Mouse (Mus musculus) forebrain, embryonic 14.5 days (tissue): ENCODE data around the gene Morn2. TPM values are rescaled to one million over a fixed set of nuclear protein-coding genes. Genes with fewer than 3 reads are reported as not detected.

Experiments used
- ATAC-seq: fragments of 200-750 bp; cut with Nextera tagmentation; 2 replicates; pipeline ENCODE4 v1.8.0; 2017; ENCODE audit warnings: mild to moderate bottlenecking, moderate library complexity
- DNase-seq: peaks from one replicate; pipeline ENCODE4 v3.0.0-alpha.2; 2015; ENCODE audit warnings: low spot score
- H3K27ac ChIP-seq: fragments of 300-500 bp; sonication (generic); 2 replicates; pipeline ENCODE4 v1.5.1; 2014; ENCODE audit warnings: low read depth, mild to moderate bottlenecking, control low read depth, low read length, moderate library complexity
- H3K27me3 ChIP-seq: fragments of 300-500 bp; sonication (generic); replicated peaks from 2 replicates; pipeline ENCODE4 v1.6.1; 2014; ENCODE audit warnings: low read length, control low read depth, mixed read lengths; ENCODE audit not compliant: control insufficient read depth, insufficient read depth
- H3K36me3 ChIP-seq: fragments of 300-500 bp; sonication (generic); 2 replicates; pipeline ENCODE4 v1.6.1; 2014; ENCODE audit warnings: low read length, control low read depth; ENCODE audit not compliant: control insufficient read depth, insufficient read depth
- H3K4me1 ChIP-seq: fragments of 300-500 bp; sonication (generic); 2 replicates; pipeline ENCODE4 v1.6.1; 2014; ENCODE audit warnings: antibody characterized with exemption, low read length, control low read depth; ENCODE audit not compliant: control insufficient read depth, insufficient read depth
- H3K4me2 ChIP-seq: fragments of 300-500 bp; sonication (generic); 2 replicates; pipeline ENCODE4 v1.6.1; 2014; ENCODE audit warnings: mild to moderate bottlenecking, control low read depth, low read length
- H3K4me3 ChIP-seq: fragments of 300-500 bp; sonication (generic); 2 replicates; pipeline ENCODE4 v1.5.1; 2014; ENCODE audit warnings: low read depth, low read length, control low read depth
- H3K9ac ChIP-seq: fragments of 300-500 bp; sonication (generic); 2 replicates; pipeline ENCODE4 v1.6.1; 2014; ENCODE audit warnings: mild to moderate bottlenecking, low read length, control low read depth, moderate library complexity
- H3K9me3 ChIP-seq: fragments of 300-500 bp; sonication (generic); replicated peaks from 2 replicates; pipeline ENCODE4 v1.6.1; 2016; ENCODE audit warnings: low read length, control low read depth, mixed read lengths; ENCODE audit not compliant: control insufficient read depth
- WGBS: fragments of 180-500 bp; shearing (Covaris S2); extraction: QIAGEN DNeasy Blood & Tissue Kit; methylation state at CpG from one replicate; pipeline ENCODE4 v1.1.7; 2014; 5-methylcytosine and 5-hydroxymethylcytosine counted together
- polyA plus RNA-seq: library from polyadenylated mRNA; unstranded; fragments of >200 nt; fragmentation: Nextera tagmentation; extraction: Ambion mirVana; gene quantifications from 2 replicates; pipeline ENCODE4 v1.2.1, GENCODE M21; 2014

The Morn2 gene
- polyA plus RNA-seq, 1 experiment from 2014 or later, result 52.7 TPM

- H3K27ac ChIP-seq, result no peak overlapping the region
- no peak overlapping the region for H3K4me2 ChIP-seq
- no peaks in the 10 kb centered on the region for H3K4me1 ChIP-seq
- H3K9ac ChIP-seq, result no peak overlapping the region
- no peaks in the 10 kb centered on the region for H3K36me3 ChIP-seq
- WGBS, result 83% methylated on average over 4 of the region's 4 CpGs
- no peaks in the 10 kb centered on the region for H3K9me3 ChIP-seq
- no peaks in the 10 kb centered on the region for H3K27me3 ChIP-seq
- ATAC-seq (no peak), DNase-seq (no peak)
- no peak overlapping the region for H3K4me3 ChIP-seq
Measured at GRCm38 (mm10) chr17:80345277-80345676, 55.3 kb downstream of the Morn2 start.

- H3K4me1 ChIP-seq, result no peaks in the 10 kb centered on the region
- H3K4me2 ChIP-seq, result no peak overlapping the region
- H3K27me3 ChIP-seq, result no peaks in the 10 kb centered on the region
- 25% methylated on average over 11 of the region's 11 CpGs for WGBS
- H3K4me3 ChIP-seq, result no peak overlapping the region
- DNase-seq, result no peak
- no peak for ATAC-seq
- H3K9me3 ChIP-seq, result no peaks in the 10 kb centered on the region
- H3K27ac ChIP-seq, result no peak overlapping the region
- no peak overlapping the region for H3K9ac ChIP-seq
- H3K36me3 ChIP-seq, result no peaks in the 10 kb centered on the region
Measured at GRCm38 (mm10) chr17:80346591-80347125, 56.7 kb downstream of the Morn2 start.

Other genes starting within 250 kb of the Morn2 start
- 75.5 and 86.8 TPM in 2 replicates for gene Hnrnpll, start 227.9 kb upstream of the Morn2 start, polyA plus RNA-seq
- 2.4 and 3.5 TPM in 2 replicates for gene Galm, start 162.7 kb upstream of the Morn2 start, polyA plus RNA-seq
- 664 and 688 TPM in 2 replicates for gene Srsf7, start 82.9 kb upstream of the Morn2 start, polyA plus RNA-seq
- 0.11 and 0.15 TPM in 2 replicates for gene Ttc39d, start 82.7 kb upstream of the Morn2 start, polyA plus RNA-seq
- 30.1 and 34.4 TPM in 2 replicates for gene Gemin6, start 65.8 kb upstream of the Morn2 start, polyA plus RNA-seq
- 36.1 and 42.0 TPM in 2 replicates for gene Dhx57, start 273 bp downstream of the Morn2 start, polyA plus RNA-seq
- 0.66 and 0.88 TPM in 2 replicates for gene Arhgef33, start 17.2 kb downstream of the Morn2 start, polyA plus RNA-seq
- gene Gm10190, start 83.3 kb downstream of the Morn2 start, polyA plus RNA-seq, result 1.8 and 2.1 TPM in 2 replicates
- 7.9 and 9.3 TPM in 2 replicates for gene Sos1, start 190.2 kb downstream of the Morn2 start, polyA plus RNA-seq